Mouse (Mus musculus) small intestine, adult 2 months (tissue): Measurements from ENCODE around the gene Pou2f3.

Experiments used
- CTCF ChIP-seq: fragments of 200-500 bp; IDR thresholded peaks from 2 replicates; pipeline ENCODE4 v1.5.1; 2012; ENCODE audit warnings: low read depth, mild to moderate bottlenecking, control low read depth, inconsistent platforms, low read length, moderate library complexity, mixed read lengths; ENCODE audit not compliant: insufficient replicate concordance, insufficient read length; ENCODE audit errors: extremely low read depth
- POLR2A ChIP-seq: fragments of 200-500 bp; IDR thresholded peaks from 2 replicates; pipeline ENCODE4 v1.6.1; 2012; ENCODE audit warnings: low read depth, mild to moderate bottlenecking, control low read depth, inconsistent platforms, low read length, moderate library complexity

- TF ChIP-seq CTCF (no peak), POLR2A (no peak)
These were observed 16.2 kb downstream of the Pou2f3 start for GRCm38 (mm10) chr9:43194001-43194400.
